Mouse (Mus musculus): ENCODE data around the gene Noct. TPM values are rescaled to one million over a fixed set of nuclear protein-coding genes. Genes with fewer than 3 reads are reported as not detected.

The Noct gene
- polyA plus RNA-seq, 1 experiment from 2014 or later: 9.3 TPM

- peaks cover 48% of the 10 kb centered on the region for H3K36me3 ChIP-seq
These were observed 28.6 kb downstream of the Noct start for GRCm38 (mm10) chr3:51252689-51253402.

GRCm38 (mm10) chr3:51254784-51255183 is 30.5 kb downstream of the Noct start:
- H3K9me3 ChIP-seq: no peaks in the 10 kb centered on the region
- no peak overlapping the region for H3K27ac ChIP-seq
- peaks cover 53% of the 10 kb centered on the region for H3K36me3 ChIP-seq
- no peak for ATAC-seq (ENCODE audit: insufficient read depth, low FRiP score, low read depth)
- H3K27me3 ChIP-seq (replicated peaks): no peaks in the 10 kb centered on the region
- 83% methylated on average over 7 of the region's 7 CpGs for WGBS
- no peaks in the 10 kb centered on the region for H3K4me1 ChIP-seq
- no peak overlapping the region for H3K4me3 ChIP-seq (replicated peaks)
- no peak overlapping the region for H3K9ac ChIP-seq
- H3K4me2 ChIP-seq: no peak overlapping the region

More at GRCm38 (mm10) chr3:51252689-51253402, 28.6 kb downstream of the Noct start:
- no peak overlapping the region for H3K4me2 ChIP-seq
- 86% methylated on average over 12 of the region's 12 CpGs for WGBS
- no peaks in the 10 kb centered on the region for H3K9me3 ChIP-seq
- H3K4me1 ChIP-seq: no peaks in the 10 kb centered on the region
- no peak; the same call in 1 of the 2 replicates for ATAC-seq (ENCODE audit: insufficient read depth, low FRiP score, low read depth)
- no peak overlapping the region for H3K27ac ChIP-seq
- no peak overlapping the region for H3K9ac ChIP-seq
- H3K27me3 ChIP-seq (replicated peaks): no peaks in the 10 kb centered on the region
- H3K4me3 ChIP-seq (replicated peaks): no peak overlapping the region

- H3K4me2 ChIP-seq: no peak overlapping the region
- WGBS: 91% methylated on average over 12 of the region's 12 CpGs
- H3K9ac ChIP-seq: no peak overlapping the region
- no peaks in the 10 kb centered on the region for H3K27me3 ChIP-seq (replicated peaks)
- ATAC-seq (ENCODE audit: insufficient read depth, low FRiP score, low read depth): no peak
- no peaks in the 10 kb centered on the region for H3K9me3 ChIP-seq
- no peak overlapping the region for H3K27ac ChIP-seq
- no peak overlapping the region for H3K4me3 ChIP-seq (replicated peaks)
- H3K4me1 ChIP-seq: no peaks in the 10 kb centered on the region
- peaks cover 59% of the 10 kb centered on the region for H3K36me3 ChIP-seq
These were observed 32.2 kb downstream of the Noct start for GRCm38 (mm10) chr3:51256450-51256849.

GRCm38 (mm10) chr3:51258070-51258469 is 33.8 kb downstream of the Noct start:
- no peak for ATAC-seq (ENCODE audit: insufficient read depth, low FRiP score, low read depth)
- 89% methylated on average over 5 of the region's 5 CpGs for WGBS
- peaks cover 46% of the 10 kb centered on the region for H3K36me3 ChIP-seq
- no peak overlapping the region for H3K4me3 ChIP-seq (replicated peaks)
- H3K9ac ChIP-seq: no peak overlapping the region
- H3K27ac ChIP-seq: no peak overlapping the region
- H3K4me2 ChIP-seq: no peak overlapping the region
- no peaks in the 10 kb centered on the region for H3K9me3 ChIP-seq
- no peaks in the 10 kb centered on the region for H3K27me3 ChIP-seq (replicated peaks)
- no peaks in the 10 kb centered on the region for H3K4me1 ChIP-seq

GRCm38 (mm10) chr3:51262942-51263341 is 38.7 kb downstream of the Noct start:
- Histone ChIP-seq H3K9me3 (no peaks in the 10 kb centered on the region), H3K27me3 (replicated peaks) (no peaks in the 10 kb centered on the region), H3K4me1 (no peaks in the 10 kb centered on the region), H3K9ac (no peak overlapping the region), H3K4me3 (replicated peaks) (no peak overlapping the region), H3K36me3 (peaks cover 35% of the 10 kb centered on the region), H3K4me2 (no peak overlapping the region), H3K27ac (no peak overlapping the region)
- WGBS: 59% methylated on average over 8 of the region's 8 CpGs
- no peak for ATAC-seq (ENCODE audit: insufficient read depth, low FRiP score, low read depth)

- H3K4me1 ChIP-seq: peaks cover 8% of the 10 kb centered on the region; the same call in 1 of the 2 replicates
- no peak overlapping the region for H3K9ac ChIP-seq
- H3K27me3 ChIP-seq (replicated peaks): no peaks in the 10 kb centered on the region
- no peak for ATAC-seq (ENCODE audit: insufficient read depth, low FRiP score, low read depth)
- H3K27ac ChIP-seq: 0 out of 2 replicates have a peak overlapping the region, but pooled peaks have one; percentile 45
- H3K4me2 ChIP-seq: no peak overlapping the region
- peaks cover 20% of the 10 kb centered on the region for H3K36me3 ChIP-seq
- WGBS: 57% methylated on average over 12 of the region's 12 CpGs
- no peaks in the 10 kb centered on the region for H3K9me3 ChIP-seq
- H3K4me3 ChIP-seq (replicated peaks): no peak overlapping the region
These were observed 44.2 kb downstream of the Noct start for GRCm38 (mm10) chr3:51268434-51268833.

- no peak overlapping the region for H3K4me3 ChIP-seq (replicated peaks)
- H3K36me3 ChIP-seq: peaks cover 6% of the 10 kb centered on the region
- no peak overlapping the region for H3K4me2 ChIP-seq
- no peaks in the 10 kb centered on the region for H3K27me3 ChIP-seq (replicated peaks)
- 56% methylated on average over 12 of the region's 12 CpGs for WGBS
- ATAC-seq (ENCODE audit: insufficient read depth, low FRiP score, low read depth): no peak
- no peaks in the 10 kb centered on the region for H3K9me3 ChIP-seq
- H3K9ac ChIP-seq: no peak overlapping the region
- peaks cover 10% of the 10 kb centered on the region for H3K4me1 ChIP-seq
- H3K27ac ChIP-seq: peak overlapping the region; percentile 48
These were observed 46.0 kb downstream of the Noct start for GRCm38 (mm10) chr3:51270069-51270817.

- peak overlapping the region; percentile 97 for H3K4me3 ChIP-seq (replicated peaks)
- no peaks in the 10 kb centered on the region for H3K36me3 ChIP-seq
- H3K9me3 ChIP-seq: no peaks in the 10 kb centered on the region
- WGBS: under 1% methylated on average over 33 of the region's 33 CpGs
- H3K4me1 ChIP-seq: peaks cover 13% of the 10 kb centered on the region
- peak overlapping the region; percentile 100 for H3K27ac ChIP-seq
- peak; percentile 97 for ATAC-seq (ENCODE audit: insufficient read depth, low FRiP score, low read depth)
- peak overlapping the region; percentile 66 for H3K4me2 ChIP-seq
- no peaks in the 10 kb centered on the region for H3K27me3 ChIP-seq (replicated peaks)
- peak overlapping the region; percentile 54; the same call in 1 of the 2 replicates for H3K9ac ChIP-seq
These were observed 51.7 kb downstream of the Noct start for GRCm38 (mm10) chr3:51275956-51276398.

GRCm38 (mm10) chr3:51276421-51277111 is 52.3 kb downstream of the Noct start:
- 0 out of 2 replicates have a peak, but pooled peaks have one; percentile 4 for ATAC-seq (ENCODE audit: insufficient read depth, low FRiP score, low read depth)
- Histone ChIP-seq H3K9me3 (no peaks in the 10 kb centered on the region), H3K4me3 (replicated peaks) (peak overlapping the region; percentile 97), H3K9ac (peak overlapping the region; percentile 99), H3K36me3 (no peaks in the 10 kb centered on the region), H3K4me1 (peaks cover 9% of the 10 kb centered on the region), H3K4me2 (peak overlapping the region; percentile 66), H3K27ac (peak overlapping the region; percentile 100), H3K27me3 (replicated peaks) (no peaks in the 10 kb centered on the region)
- WGBS: under 1% methylated on average over 57 of the region's 93 CpGs

- Histone ChIP-seq H3K9ac (peak overlapping the region; percentile 99), H3K4me1 (peaks cover 9% of the 10 kb centered on the region), H3K4me2 (peak overlapping the region; percentile 66), H3K9me3 (no peaks in the 10 kb centered on the region), H3K27me3 (replicated peaks) (no peaks in the 10 kb centered on the region), H3K27ac (peak overlapping the region; percentile 100), H3K36me3 (no peaks in the 10 kb centered on the region), H3K4me3 (replicated peaks) (peak overlapping the region; percentile 97)
- peak; percentile 69 for ATAC-seq (ENCODE audit: insufficient read depth, low FRiP score, low read depth)
- under 1% methylated on average over 74 of the region's 75 CpGs for WGBS
These were observed 53.2 kb downstream of the Noct start for GRCm38 (mm10) chr3:51277201-51278150.

- 63% methylated on average over 4 of the region's 4 CpGs for WGBS
These were observed 54.2 kb downstream of the Noct start for GRCm38 (mm10) chr3:51278433-51278832.

More at GRCm38 (mm10) chr3:51278433-51278832, 54.2 kb downstream of the Noct start:
- no peak overlapping the region for H3K4me3 ChIP-seq (replicated peaks)
- ATAC-seq (ENCODE audit: insufficient read depth, low FRiP score, low read depth): no peak
- no peaks in the 10 kb centered on the region for H3K9me3 ChIP-seq
- no peak overlapping the region for H3K27ac ChIP-seq
- no peaks in the 10 kb centered on the region for H3K36me3 ChIP-seq
- H3K27me3 ChIP-seq (replicated peaks): no peaks in the 10 kb centered on the region
- no peak overlapping the region for H3K9ac ChIP-seq
- peak overlapping the region; percentile 10; the same call in 1 of the 2 replicates for H3K4me2 ChIP-seq
- H3K4me1 ChIP-seq: peaks cover 9% of the 10 kb centered on the region

All from stomach, embryonic 15.5 days (tissue).